Mouse (Mus musculus): ENCODE results near the gene Mrps2. TPM values are rescaled to one million over a fixed set of nuclear protein-coding genes. Genes with fewer than 3 reads are reported as not detected.
A peak's percentile ranks its signal among the peaks of the same experiment; 100 is the strongest.

Mrps2 gene
- 70.3 and 75.9 TPM in 2 replicates for polyA plus RNA-seq (2016; fragmentation: Nextera tagmentation; extraction: Ambion mirVana)

- Histone ChIP-seq H3K9me3 (replicated peaks) (no peaks in the 10 kb centered on the region), H3K36me3 (peaks cover 43% of the 10 kb centered on the region), H3K27me3 (ENCODE audit: low read depth, poor library complexity, severe bottlenecking) (peaks cover 18% of the 10 kb centered on the region), H3K4me3 (peak within 1 kb of the TSS; percentile 94), H3K4me1 (peaks cover 28% of the 10 kb centered on the region), H3K27ac (peak within 1 kb of the TSS; percentile 95)
- peak; percentile 96 for DNase-seq (ENCODE audit: low spot score)
- whole genome bisulfite sequencing = under 1% methylated on average over 52 of the region's 52 CpGs
Observed at GRCm38 (mm10) chr2:28467860-28468485, at the start of gene Mrps2. Gene Mrps2, plus strand, starts transcription at chr2:28468066.

GRCm38 (mm10) chr2:28419898-28420297, 48.0 kb upstream of the Mrps2 start:
- H3K4me3 ChIP-seq = no peak overlapping the region
- no peaks in the 10 kb centered on the region for H3K27me3 ChIP-seq (ENCODE audit: low read depth, poor library complexity, severe bottlenecking)
- peak; percentile 95 for DNase-seq (ENCODE audit: low spot score)
- H3K36me3 ChIP-seq = no peaks in the 10 kb centered on the region
- 13% methylated on average over 4 of the region's 4 CpGs for WGBS
- H3K9me3 ChIP-seq (replicated peaks) = no peaks in the 10 kb centered on the region
- no peak overlapping the region for H3K27ac ChIP-seq
- peaks cover 32% of the 10 kb centered on the region for H3K4me1 ChIP-seq

GRCm38 (mm10) chr2:28423167-28423566, 44.7 kb upstream of the Mrps2 start:
- H3K36me3 ChIP-seq = no peaks in the 10 kb centered on the region
- H3K4me3 ChIP-seq = no peak overlapping the region
- H3K4me1 ChIP-seq = peaks cover 18% of the 10 kb centered on the region
- H3K27me3 ChIP-seq (ENCODE audit: low read depth, poor library complexity, severe bottlenecking) = no peaks in the 10 kb centered on the region
- H3K27ac ChIP-seq = no peak overlapping the region
- DNase-seq (ENCODE audit: low spot score) = peak; percentile 61
- WGBS = 37% methylated on average over 3 of the region's 3 CpGs
- no peaks in the 10 kb centered on the region for H3K9me3 ChIP-seq (replicated peaks)

- H3K4me1 ChIP-seq = peaks cover 11% of the 10 kb centered on the region
- no peak overlapping the region for H3K4me3 ChIP-seq
- no peak for DNase-seq (ENCODE audit: low spot score)
- 82% methylated on average over 6 of the region's 6 CpGs for WGBS
- H3K27ac ChIP-seq = no peak overlapping the region
- no peaks in the 10 kb centered on the region for H3K27me3 ChIP-seq (ENCODE audit: low read depth, poor library complexity, severe bottlenecking)
- H3K9me3 ChIP-seq (replicated peaks) = no peaks in the 10 kb centered on the region
- no peaks in the 10 kb centered on the region for H3K36me3 ChIP-seq
Observed at GRCm38 (mm10) chr2:28427226-28427625, 40.6 kb upstream of the Mrps2 start.

- 43% methylated on average over 6 of the region's 6 CpGs for WGBS
- H3K4me3 ChIP-seq = no peak overlapping the region
- H3K4me1 ChIP-seq = no peaks in the 10 kb centered on the region
- no peaks in the 10 kb centered on the region for H3K27me3 ChIP-seq (ENCODE audit: low read depth, poor library complexity, severe bottlenecking)
- no peaks in the 10 kb centered on the region for H3K36me3 ChIP-seq
- H3K9me3 ChIP-seq (replicated peaks) = no peaks in the 10 kb centered on the region
- no peak overlapping the region for H3K27ac ChIP-seq
- no peak for DNase-seq (ENCODE audit: low spot score)
Observed at GRCm38 (mm10) chr2:28430846-28431245, 37.0 kb upstream of the Mrps2 start.

- H3K36me3 ChIP-seq = no peaks in the 10 kb centered on the region
- H3K4me3 ChIP-seq = no peak overlapping the region
- H3K4me1 ChIP-seq = no peaks in the 10 kb centered on the region
- H3K27me3 ChIP-seq (ENCODE audit: low read depth, poor library complexity, severe bottlenecking) = no peaks in the 10 kb centered on the region
- WGBS = 69% methylated on average over 1 of the region's 1 CpGs
- DNase-seq (ENCODE audit: low spot score) = no peak
- no peak overlapping the region for H3K27ac ChIP-seq
- no peaks in the 10 kb centered on the region for H3K9me3 ChIP-seq (replicated peaks)
Observed at GRCm38 (mm10) chr2:28432811-28433210, 35.1 kb upstream of the Mrps2 start.

- 33% methylated on average over 1 of the region's 2 CpGs for WGBS
Observed at GRCm38 (mm10) chr2:28433512-28433911, 34.4 kb upstream of the Mrps2 start.

GRCm38 (mm10) chr2:28435401-28435800, 32.5 kb upstream of the Mrps2 start:
- no peaks in the 10 kb centered on the region for H3K9me3 ChIP-seq (replicated peaks)
- no peak for DNase-seq (ENCODE audit: low spot score)
- H3K27me3 ChIP-seq (ENCODE audit: low read depth, poor library complexity, severe bottlenecking) = no peaks in the 10 kb centered on the region
- WGBS = 89% methylated on average over 11 of the region's 11 CpGs
- H3K36me3 ChIP-seq = no peaks in the 10 kb centered on the region
- H3K4me1 ChIP-seq = no peaks in the 10 kb centered on the region
- H3K4me3 ChIP-seq = no peak overlapping the region
- H3K27ac ChIP-seq = no peak overlapping the region

More at GRCm38 (mm10) chr2:28433512-28433911, 34.4 kb upstream of the Mrps2 start:
- Histone ChIP-seq H3K36me3 (no peaks in the 10 kb centered on the region), H3K4me1 (no peaks in the 10 kb centered on the region), H3K27ac (no peak overlapping the region), H3K27me3 (ENCODE audit: low read depth, poor library complexity, severe bottlenecking) (no peaks in the 10 kb centered on the region), H3K9me3 (replicated peaks) (no peaks in the 10 kb centered on the region), H3K4me3 (no peak overlapping the region)
- no peak for DNase-seq (ENCODE audit: low spot score)

- no peak for DNase-seq (ENCODE audit: low spot score)
- H3K4me3 ChIP-seq = no peak overlapping the region
- H3K9me3 ChIP-seq (replicated peaks) = no peaks in the 10 kb centered on the region
- H3K27me3 ChIP-seq (ENCODE audit: low read depth, poor library complexity, severe bottlenecking) = peaks cover 9% of the 10 kb centered on the region
- H3K36me3 ChIP-seq = no peaks in the 10 kb centered on the region
- H3K4me1 ChIP-seq = no peaks in the 10 kb centered on the region
- H3K27ac ChIP-seq = no peak overlapping the region
- 78% methylated on average over 6 of the region's 6 CpGs for WGBS
Observed at GRCm38 (mm10) chr2:28440842-28441241, 27.0 kb upstream of the Mrps2 start.

GRCm38 (mm10) chr2:28445082-28445481, 22.8 kb upstream of the Mrps2 start:
- 82% methylated on average over 4 of the region's 4 CpGs for WGBS
- no peaks in the 10 kb centered on the region for H3K9me3 ChIP-seq (replicated peaks)
- peaks cover 29% of the 10 kb centered on the region for H3K27me3 ChIP-seq (ENCODE audit: low read depth, poor library complexity, severe bottlenecking)
- H3K4me1 ChIP-seq = peaks cover 24% of the 10 kb centered on the region
- peaks cover 11% of the 10 kb centered on the region for H3K36me3 ChIP-seq
- H3K4me3 ChIP-seq = no peak overlapping the region
- no peak overlapping the region for H3K27ac ChIP-seq
- DNase-seq (ENCODE audit: low spot score) = no peak

GRCm38 (mm10) chr2:28446181-28446514, 21.7 kb upstream of the Mrps2 start:
- Histone ChIP-seq H3K27me3 (ENCODE audit: low read depth, poor library complexity, severe bottlenecking) (peaks cover 29% of the 10 kb centered on the region), H3K4me1 (peaks cover 24% of the 10 kb centered on the region), H3K4me3 (peak overlapping the region; percentile 87), H3K36me3 (peaks cover 21% of the 10 kb centered on the region), H3K27ac (peak overlapping the region; percentile 90), H3K9me3 (replicated peaks) (no peaks in the 10 kb centered on the region)
- WGBS = 10% methylated on average over 5 of the region's 5 CpGs
- no peak for DNase-seq (ENCODE audit: low spot score)

- H3K4me3 ChIP-seq = peak within 1 kb of the TSS; percentile 87
- peaks cover 24% of the 10 kb centered on the region for H3K4me1 ChIP-seq
- under 1% methylated on average over 113 of the region's 118 CpGs for WGBS
- H3K27me3 ChIP-seq (ENCODE audit: low read depth, poor library complexity, severe bottlenecking) = peaks cover 29% of the 10 kb centered on the region
- peak within 1 kb of the TSS; percentile 90 for H3K27ac ChIP-seq
- peaks cover 27% of the 10 kb centered on the region for H3K36me3 ChIP-seq
- peak; percentile 68 for DNase-seq (ENCODE audit: low spot score)
- H3K9me3 ChIP-seq (replicated peaks) = no peaks in the 10 kb centered on the region
Observed at GRCm38 (mm10) chr2:28446515-28447314, 21.2 kb upstream of the Mrps2 start, which contains the start of gene Ppp1r26. Gene Ppp1r26, plus strand, starts transcription at chr2:28446800.

- peaks cover 33% of the 10 kb centered on the region for H3K36me3 ChIP-seq
- DNase-seq (ENCODE audit: low spot score) = no peak
- 13% methylated on average over 11 of the region's 11 CpGs for whole genome bisulfite sequencing
- peaks cover 29% of the 10 kb centered on the region for H3K27me3 ChIP-seq (ENCODE audit: low read depth, poor library complexity, severe bottlenecking)
- H3K9me3 ChIP-seq (replicated peaks) = no peaks in the 10 kb centered on the region
- peak overlapping the region; percentile 87 for H3K4me3 ChIP-seq
- peaks cover 24% of the 10 kb centered on the region for H3K4me1 ChIP-seq
- peak overlapping the region; percentile 90 for H3K27ac ChIP-seq
Observed at GRCm38 (mm10) chr2:28447315-28447670, 20.6 kb upstream of the Mrps2 start.
